Mouse (Mus musculus): Measurements from ENCODE around the gene Gm6525. TPM values are rescaled to one million over a fixed set of nuclear protein-coding genes. Genes with fewer than 3 reads are reported as not detected.

Gene Gm6525
- total and polyA plus RNA-seq, 2 experiments: not detected

DNA sequence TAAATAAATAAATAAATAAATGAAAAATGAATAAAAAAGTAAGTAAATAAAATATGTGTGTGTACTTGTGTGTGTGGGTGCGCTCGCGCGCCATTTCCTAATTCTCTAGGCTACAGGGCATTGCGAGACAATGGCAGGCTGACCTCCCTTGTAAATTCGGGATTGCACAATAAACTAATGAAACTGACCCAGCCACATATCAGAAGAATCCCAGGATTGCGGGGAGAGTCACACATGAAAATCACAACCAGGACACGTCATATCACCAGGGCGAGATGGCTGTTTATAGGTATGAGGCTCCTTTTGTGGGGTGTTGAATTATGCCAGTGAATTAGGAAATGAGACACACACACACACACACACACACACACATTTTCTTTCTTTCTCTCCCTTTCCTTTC lies 25.6 kb downstream of the Gm6525 start:
- no peak overlapping the region for H3K9ac ChIP-seq (ENCODE audit: low read depth, low read length)
- H3K27ac ChIP-seq (replicated peaks; ENCODE audit: insufficient read depth, low read depth, low read length): no peak overlapping the region
- H3K36me3 ChIP-seq (ENCODE audit: control insufficient read depth, insufficient read depth, low read length): no peaks in the 10 kb centered on the region; the same call in 1 of the 2 replicates
- WGBS: 80% methylated on average over 9 of the region's 9 CpGs
- H3K79me2 ChIP-seq (ENCODE audit: control insufficient read depth, insufficient read depth, low read length): no peaks in the 10 kb centered on the region; the same call in 1 of the 2 replicates
- DNase-seq (ENCODE audit: extremely low read depth, low read depth, low spot score): peak; percentile 61
- no peaks in the 10 kb centered on the region for H3K4me1 ChIP-seq (ENCODE audit: control insufficient read depth, insufficient read depth, low read length)
- H3K4me3 ChIP-seq (ENCODE audit: insufficient read depth, low read depth, low read length): no peak overlapping the region
- no peaks in the 10 kb centered on the region for H3K27me3 ChIP-seq (ENCODE audit: control insufficient read depth, insufficient read depth, low read length)
- no peak for TF ChIP-seq POLR2A (IDR thresholded peaks at IDR 0.05; ENCODE audit: extremely low read depth, insufficient read depth, low read length)
- no peak for TF ChIP-seq CTCF (IDR thresholded peaks at IDR 0.05; ENCODE audit: low read depth, low read length)

- TF ChIP-seq CTCF (IDR thresholded peaks at IDR 0.05; ENCODE audit: low read depth, low read length) (no peak), POLR2A (IDR thresholded peaks at IDR 0.05; ENCODE audit: extremely low read depth, insufficient read depth, low read length) (no peak)
- Histone ChIP-seq H3K9ac (ENCODE audit: low read depth, low read length) (no peak overlapping the region), H3K4me1 (ENCODE audit: control insufficient read depth, insufficient read depth, low read length) (no peaks in the 10 kb centered on the region), H3K36me3 (ENCODE audit: control insufficient read depth, insufficient read depth, low read length) (peaks cover 3% of the 10 kb centered on the region; the same call in 1 of the 2 replicates), H3K27ac (replicated peaks; ENCODE audit: insufficient read depth, low read depth, low read length) (no peak overlapping the region), H3K4me3 (ENCODE audit: insufficient read depth, low read depth, low read length) (no peak overlapping the region), H3K27me3 (ENCODE audit: control insufficient read depth, insufficient read depth, low read length) (no peaks in the 10 kb centered on the region), H3K79me2 (ENCODE audit: control insufficient read depth, insufficient read depth, low read length) (no peaks in the 10 kb centered on the region; the same call in 1 of the 2 replicates)
- DNase-seq (ENCODE audit: extremely low read depth, low read depth, low spot score): no peak
- 85% methylated on average over 13 of the region's 13 CpGs for WGBS
Measured at GRCm38 (mm10) chr3:84200559-84201420, 26.9 kb downstream of the Gm6525 start.

DNA sequence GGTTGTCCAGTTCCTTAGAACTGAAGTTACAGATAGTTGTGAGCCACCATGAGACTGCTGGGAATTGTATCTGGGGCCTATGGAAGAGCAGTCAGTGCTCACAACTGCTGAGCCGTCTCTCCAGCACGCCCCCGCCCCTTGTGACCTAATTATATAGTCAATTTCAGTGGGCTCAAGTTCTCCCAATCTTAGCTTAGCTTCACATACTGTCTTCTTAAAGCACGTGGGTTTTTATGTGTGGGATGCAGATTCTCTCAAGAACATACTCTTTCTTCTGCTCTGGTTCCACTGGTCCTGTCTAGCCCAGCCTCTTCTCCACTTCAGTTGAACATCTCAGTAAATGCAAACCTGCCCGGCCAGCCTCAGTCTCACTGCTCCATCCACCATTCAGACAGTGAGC lies 30.7 kb downstream of the Gm6525 start:
- Histone ChIP-seq H3K4me3 (ENCODE audit: insufficient read depth, low read depth, low read length) (no peak overlapping the region), H3K79me2 (ENCODE audit: control insufficient read depth, insufficient read depth, low read length) (0 out of 2 replicates have a peak, but pooled peaks cover 3% of the 10 kb centered on the region), H3K9ac (ENCODE audit: low read depth, low read length) (no peak overlapping the region), H3K36me3 (ENCODE audit: control insufficient read depth, insufficient read depth, low read length) (peaks cover 17% of the 10 kb centered on the region), H3K27me3 (ENCODE audit: control insufficient read depth, insufficient read depth, low read length) (no peaks in the 10 kb centered on the region), H3K27ac (replicated peaks; ENCODE audit: insufficient read depth, low read depth, low read length) (no peak overlapping the region), H3K4me1 (ENCODE audit: control insufficient read depth, insufficient read depth, low read length) (no peaks in the 10 kb centered on the region)
- 93% methylated on average over 5 of the region's 5 CpGs for WGBS
- no peak for DNase-seq (ENCODE audit: extremely low read depth, low read depth, low spot score)
- TF ChIP-seq POLR2A (IDR thresholded peaks at IDR 0.05; ENCODE audit: extremely low read depth, insufficient read depth, low read length) (no peak), CTCF (IDR thresholded peaks at IDR 0.05; ENCODE audit: low read depth, low read length) (no peak)

DNA sequence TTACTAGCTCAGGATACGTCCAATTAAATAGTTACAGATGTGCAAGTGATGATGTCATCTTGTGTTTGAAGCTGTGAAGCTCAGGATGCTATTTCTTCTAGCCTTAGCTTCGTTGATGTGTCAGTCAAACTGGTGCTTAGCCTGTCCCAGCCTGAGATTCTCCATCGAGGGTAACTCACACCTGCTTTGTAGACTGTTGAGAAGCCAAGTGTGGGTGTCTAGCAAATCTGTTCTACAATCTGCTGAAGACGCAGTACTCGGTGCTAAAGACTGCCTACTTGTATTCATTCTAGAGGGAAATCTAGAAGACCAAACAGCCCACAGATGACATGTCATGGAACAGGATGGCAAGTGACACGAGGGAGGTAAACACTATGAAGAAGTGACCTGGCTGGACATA lies 31.7 kb downstream of the Gm6525 start:
- H3K27me3 ChIP-seq (ENCODE audit: control insufficient read depth, insufficient read depth, low read length): no peaks in the 10 kb centered on the region
- no peak for DNase-seq (ENCODE audit: extremely low read depth, low read depth, low spot score)
- H3K36me3 ChIP-seq (ENCODE audit: control insufficient read depth, insufficient read depth, low read length): peaks cover 17% of the 10 kb centered on the region
- no peak overlapping the region for H3K9ac ChIP-seq (ENCODE audit: low read depth, low read length)
- 92% methylated on average over 6 of the region's 6 CpGs for WGBS
- 0 out of 2 replicates have a peak, but pooled peaks cover 3% of the 10 kb centered on the region for H3K79me2 ChIP-seq (ENCODE audit: control insufficient read depth, insufficient read depth, low read length)
- TF ChIP-seq CTCF (IDR thresholded peaks at IDR 0.05; ENCODE audit: low read depth, low read length) (no peak), POLR2A (IDR thresholded peaks at IDR 0.05; ENCODE audit: extremely low read depth, insufficient read depth, low read length) (no peak)
- no peak overlapping the region for H3K27ac ChIP-seq (replicated peaks; ENCODE audit: insufficient read depth, low read depth, low read length)
- H3K4me3 ChIP-seq (ENCODE audit: insufficient read depth, low read depth, low read length): no peak overlapping the region
- no peaks in the 10 kb centered on the region for H3K4me1 ChIP-seq (ENCODE audit: control insufficient read depth, insufficient read depth, low read length)

DNA sequence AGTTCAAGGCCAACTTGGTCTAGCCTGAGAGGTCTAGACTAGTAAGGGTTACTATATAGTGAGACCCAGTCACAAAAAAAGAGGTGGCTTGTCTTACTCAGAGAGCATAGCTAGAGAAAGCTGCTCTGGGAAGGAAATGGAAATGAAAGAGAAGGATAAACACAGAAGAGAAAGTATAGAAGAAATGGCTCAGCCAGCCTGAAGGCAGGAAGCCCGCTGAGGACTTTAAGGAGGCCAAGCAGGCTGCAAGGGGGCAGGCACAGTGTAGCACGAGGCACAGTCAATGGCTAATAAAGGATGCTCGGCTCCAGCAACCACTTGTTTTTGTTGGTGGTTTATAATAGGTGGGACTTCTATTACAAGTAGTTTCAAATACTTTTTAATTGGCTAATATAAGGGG lies 32.2 kb downstream of the Gm6525 start:
- no peaks in the 10 kb centered on the region for H3K27me3 ChIP-seq (ENCODE audit: control insufficient read depth, insufficient read depth, low read length)
- H3K79me2 ChIP-seq (ENCODE audit: control insufficient read depth, insufficient read depth, low read length): 0 out of 2 replicates have a peak, but pooled peaks cover 3% of the 10 kb centered on the region
- 92% methylated on average over 3 of the region's 3 CpGs for WGBS
- H3K4me1 ChIP-seq (ENCODE audit: control insufficient read depth, insufficient read depth, low read length): no peaks in the 10 kb centered on the region
- no peak overlapping the region for H3K9ac ChIP-seq (ENCODE audit: low read depth, low read length)
- H3K27ac ChIP-seq (replicated peaks; ENCODE audit: insufficient read depth, low read depth, low read length): no peak overlapping the region
- no peak for TF ChIP-seq CTCF (IDR thresholded peaks at IDR 0.05; ENCODE audit: low read depth, low read length)
- TF ChIP-seq POLR2A (IDR thresholded peaks at IDR 0.05; ENCODE audit: extremely low read depth, insufficient read depth, low read length): no peak
- DNase-seq (ENCODE audit: extremely low read depth, low read depth, low spot score): no peak
- H3K36me3 ChIP-seq (ENCODE audit: control insufficient read depth, insufficient read depth, low read length): peaks cover 17% of the 10 kb centered on the region
- H3K4me3 ChIP-seq (ENCODE audit: insufficient read depth, low read depth, low read length): no peak overlapping the region

GRCm38 (mm10) chr3:84207366-84207765 lies 33.5 kb downstream of the Gm6525 start:
- Histone ChIP-seq H3K9ac (ENCODE audit: low read depth, low read length) (no peak overlapping the region), H3K79me2 (ENCODE audit: control insufficient read depth, insufficient read depth, low read length) (0 out of 2 replicates have a peak, but pooled peaks cover 3% of the 10 kb centered on the region), H3K36me3 (ENCODE audit: control insufficient read depth, insufficient read depth, low read length) (peaks cover 17% of the 10 kb centered on the region), H3K4me3 (ENCODE audit: insufficient read depth, low read depth, low read length) (no peak overlapping the region), H3K4me1 (ENCODE audit: control insufficient read depth, insufficient read depth, low read length) (no peaks in the 10 kb centered on the region), H3K27me3 (ENCODE audit: control insufficient read depth, insufficient read depth, low read length) (no peaks in the 10 kb centered on the region), H3K27ac (replicated peaks; ENCODE audit: insufficient read depth, low read depth, low read length) (no peak overlapping the region)
- 82% methylated on average over 2 of the region's 2 CpGs for WGBS
- TF ChIP-seq POLR2A (IDR thresholded peaks at IDR 0.05; ENCODE audit: extremely low read depth, insufficient read depth, low read length): no peak
- TF ChIP-seq CTCF (IDR thresholded peaks at IDR 0.05; ENCODE audit: low read depth, low read length): no peak
- no peak for DNase-seq (ENCODE audit: extremely low read depth, low read depth, low spot score)
